Mouse (Mus musculus): ENCODE data around the gene Rab3gap1. TPM values are rescaled to one million over a fixed set of nuclear protein-coding genes. Genes with fewer than 3 reads are reported as not detected.

Rab3gap1 gene
- polyA plus RNA-seq, 1 experiment from 2014 or later = 14.1 TPM

- ATAC-seq (ENCODE audit: low FRiP score) = peak; percentile 84
- WGBS = 13% methylated on average over 2 of the region's 2 CpGs
- DNase-seq (ENCODE audit: low spot score, missing footprints) = peak; percentile 87
Measured at GRCm38 (mm10) chr1:127904774-127905385, 36.3 kb downstream of the Rab3gap1 start.

DNA sequence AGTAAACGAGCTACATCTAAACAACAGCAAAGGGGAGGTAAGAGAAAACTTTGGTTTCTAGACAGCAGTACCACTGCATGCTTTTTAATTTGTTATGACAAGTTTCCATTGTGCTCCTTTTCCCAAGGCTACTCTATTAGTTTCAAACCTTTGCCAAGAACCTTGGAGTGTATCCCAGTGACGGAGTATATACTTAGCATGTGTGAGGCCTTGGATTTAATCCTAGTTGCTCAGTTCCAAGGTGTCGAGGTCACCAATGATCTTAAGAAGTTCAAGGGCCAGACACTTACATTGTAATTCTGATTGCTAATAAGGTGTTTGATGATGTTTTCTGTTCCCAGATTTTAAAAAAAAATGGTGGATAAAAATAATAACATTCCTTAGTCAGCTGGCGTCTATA lies 44.5 kb downstream of the Rab3gap1 start:
- H3K4me3 ChIP-seq (ENCODE audit: low read depth, low read length) = no peak overlapping the region

More at GRCm38 (mm10) chr1:127904774-127905385, 36.3 kb downstream of the Rab3gap1 start:
- no peak overlapping the region for H3K9ac ChIP-seq (ENCODE audit: low read length)
- H3K4me2 ChIP-seq = no peak overlapping the region
- peak overlapping the region; percentile 44 for H3K27ac ChIP-seq (ENCODE audit: low read depth, low read length)
- no peaks in the 10 kb centered on the region for H3K27me3 ChIP-seq (ENCODE audit: control insufficient read depth, insufficient read depth, low read length)
- no peaks in the 10 kb centered on the region for H3K36me3 ChIP-seq (ENCODE audit: control insufficient read depth, insufficient read depth, low read length)
- no peaks in the 10 kb centered on the region for H3K9me3 ChIP-seq (ENCODE audit: control insufficient read depth, low read length)
- H3K4me1 ChIP-seq (ENCODE audit: control insufficient read depth, insufficient read depth, low read length) = peaks cover 8% of the 10 kb centered on the region; the same call in 1 of the 2 replicates
- H3K4me3 ChIP-seq (ENCODE audit: low read depth, low read length) = no peak overlapping the region

GRCm38 (mm10) chr1:127915316-127915715 lies 46.7 kb downstream of the Rab3gap1 start:
- no peaks in the 10 kb centered on the region for H3K36me3 ChIP-seq (ENCODE audit: control insufficient read depth, insufficient read depth, low read length)
- 88% methylated on average over 6 of the region's 6 CpGs for WGBS

More for the DNA sequence above, 44.5 kb downstream of the Rab3gap1 start:
- Histone ChIP-seq H3K9me3 (ENCODE audit: control insufficient read depth, low read length) (no peaks in the 10 kb centered on the region), H3K4me2 (no peak overlapping the region), H3K4me1 (ENCODE audit: control insufficient read depth, insufficient read depth, low read length) (no peaks in the 10 kb centered on the region), H3K27me3 (ENCODE audit: control insufficient read depth, insufficient read depth, low read length) (no peaks in the 10 kb centered on the region), H3K27ac (ENCODE audit: low read depth, low read length) (no peak overlapping the region), H3K36me3 (ENCODE audit: control insufficient read depth, insufficient read depth, low read length) (no peaks in the 10 kb centered on the region), H3K9ac (ENCODE audit: low read length) (no peak overlapping the region)
- WGBS = 87% methylated on average over 4 of the region's 4 CpGs
- ATAC-seq (ENCODE audit: low FRiP score) = no peak
- DNase-seq (ENCODE audit: low spot score, missing footprints) = no peak

GRCm38 (mm10) chr1:127915802-127916201 lies 47.2 kb downstream of the Rab3gap1 start:
- DNase-seq (ENCODE audit: low spot score, missing footprints) (no peak), ATAC-seq (ENCODE audit: low FRiP score) (no peak)
- Histone ChIP-seq H3K36me3 (ENCODE audit: control insufficient read depth, insufficient read depth, low read length) (no peaks in the 10 kb centered on the region), H3K27me3 (ENCODE audit: control insufficient read depth, insufficient read depth, low read length) (no peaks in the 10 kb centered on the region), H3K27ac (ENCODE audit: low read depth, low read length) (no peak overlapping the region), H3K9me3 (ENCODE audit: control insufficient read depth, low read length) (no peaks in the 10 kb centered on the region), H3K4me1 (ENCODE audit: control insufficient read depth, insufficient read depth, low read length) (no peaks in the 10 kb centered on the region), H3K4me2 (no peak overlapping the region), H3K4me3 (ENCODE audit: low read depth, low read length) (no peak overlapping the region), H3K9ac (ENCODE audit: low read length) (no peak overlapping the region)
- 81% methylated on average over 1 of the region's 1 CpGs for WGBS

More at GRCm38 (mm10) chr1:127915316-127915715, 46.7 kb downstream of the Rab3gap1 start:
- DNase-seq (ENCODE audit: low spot score, missing footprints) (no peak), ATAC-seq (ENCODE audit: low FRiP score) (no peak)
- Histone ChIP-seq H3K9ac (ENCODE audit: low read length) (no peak overlapping the region), H3K4me3 (ENCODE audit: low read depth, low read length) (no peak overlapping the region), H3K4me1 (ENCODE audit: control insufficient read depth, insufficient read depth, low read length) (no peaks in the 10 kb centered on the region), H3K9me3 (ENCODE audit: control insufficient read depth, low read length) (no peaks in the 10 kb centered on the region), H3K4me2 (no peak overlapping the region), H3K27me3 (ENCODE audit: control insufficient read depth, insufficient read depth, low read length) (no peaks in the 10 kb centered on the region), H3K27ac (ENCODE audit: low read depth, low read length) (no peak overlapping the region)

DNA sequence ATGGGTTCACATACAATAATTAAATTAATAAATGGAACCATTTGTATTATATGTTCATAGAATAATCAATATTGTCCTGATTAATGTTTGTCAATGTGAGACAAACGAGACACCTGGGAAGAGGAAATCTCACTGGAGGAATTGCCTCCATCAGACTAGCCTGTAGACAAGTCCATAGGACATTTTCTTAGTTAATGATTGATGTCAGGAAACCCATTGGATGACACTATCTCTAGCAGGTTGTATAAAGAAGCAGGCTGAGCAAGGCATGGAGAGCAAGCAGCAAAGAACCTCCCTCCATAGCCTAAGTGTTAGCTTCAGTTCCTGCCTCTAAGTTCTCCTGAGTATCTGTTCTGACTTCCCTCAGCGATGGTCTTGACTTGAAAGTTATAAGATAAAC lies 64.8 kb downstream of the Rab3gap1 start:
- Histone ChIP-seq H3K9ac (ENCODE audit: low read length) (no peak overlapping the region), H3K27me3 (ENCODE audit: control insufficient read depth, insufficient read depth, low read length) (no peaks in the 10 kb centered on the region), H3K9me3 (ENCODE audit: control insufficient read depth, low read length) (no peaks in the 10 kb centered on the region), H3K36me3 (ENCODE audit: control insufficient read depth, insufficient read depth, low read length) (peaks cover 5% of the 10 kb centered on the region; the same call in 1 of the 2 replicates), H3K4me1 (ENCODE audit: control insufficient read depth, insufficient read depth, low read length) (no peaks in the 10 kb centered on the region), H3K27ac (ENCODE audit: low read depth, low read length) (no peak overlapping the region), H3K4me3 (ENCODE audit: low read depth, low read length) (no peak overlapping the region), H3K4me2 (no peak overlapping the region)
- 85% methylated on average over 2 of the region's 2 CpGs for WGBS
- ATAC-seq (ENCODE audit: low FRiP score) (no peak), DNase-seq (ENCODE audit: low spot score, missing footprints) (no peak)

GRCm38 (mm10) chr1:127934322-127934721 lies 65.7 kb downstream of the Rab3gap1 start:
- no peak overlapping the region for H3K27ac ChIP-seq (ENCODE audit: low read depth, low read length)
- WGBS = 98% methylated on average over 5 of the region's 5 CpGs
- ATAC-seq (ENCODE audit: low FRiP score) = no peak
- H3K4me3 ChIP-seq (ENCODE audit: low read depth, low read length) = no peak overlapping the region
- H3K27me3 ChIP-seq (ENCODE audit: control insufficient read depth, insufficient read depth, low read length) = no peaks in the 10 kb centered on the region
- no peaks in the 10 kb centered on the region for H3K4me1 ChIP-seq (ENCODE audit: control insufficient read depth, insufficient read depth, low read length)
- H3K9me3 ChIP-seq (ENCODE audit: control insufficient read depth, low read length) = no peaks in the 10 kb centered on the region
- H3K9ac ChIP-seq (ENCODE audit: low read length) = no peak overlapping the region
- H3K36me3 ChIP-seq (ENCODE audit: control insufficient read depth, insufficient read depth, low read length) = peaks cover 14% of the 10 kb centered on the region
- no peak overlapping the region for H3K4me2 ChIP-seq
- no peak for DNase-seq (ENCODE audit: low spot score, missing footprints)

GRCm38 (mm10) chr1:127937277-127937676 lies 68.7 kb downstream of the Rab3gap1 start:
- H3K4me3 ChIP-seq (ENCODE audit: low read depth, low read length) = no peak overlapping the region
- 82% methylated on average over 8 of the region's 8 CpGs for WGBS
- no peak overlapping the region for H3K9ac ChIP-seq (ENCODE audit: low read length)
- ATAC-seq (ENCODE audit: low FRiP score) (no peak), DNase-seq (ENCODE audit: low spot score, missing footprints) (no peak)
- H3K27ac ChIP-seq (ENCODE audit: low read depth, low read length) = no peak overlapping the region
- H3K4me1 ChIP-seq (ENCODE audit: control insufficient read depth, insufficient read depth, low read length) = no peaks in the 10 kb centered on the region
- H3K9me3 ChIP-seq (ENCODE audit: control insufficient read depth, low read length) = no peaks in the 10 kb centered on the region
- peaks cover 23% of the 10 kb centered on the region for H3K36me3 ChIP-seq (ENCODE audit: control insufficient read depth, insufficient read depth, low read length)
- no peaks in the 10 kb centered on the region for H3K27me3 ChIP-seq (ENCODE audit: control insufficient read depth, insufficient read depth, low read length)
- no peak overlapping the region for H3K4me2 ChIP-seq

- WGBS = 94% methylated on average over 10 of the region's 10 CpGs
- H3K9ac ChIP-seq (ENCODE audit: low read length) = no peak overlapping the region
- DNase-seq (ENCODE audit: low spot score, missing footprints) = no peak
- H3K4me1 ChIP-seq (ENCODE audit: control insufficient read depth, insufficient read depth, low read length) = no peaks in the 10 kb centered on the region
- no peak overlapping the region for H3K4me2 ChIP-seq
- H3K27me3 ChIP-seq (ENCODE audit: control insufficient read depth, insufficient read depth, low read length) = no peaks in the 10 kb centered on the region
- no peaks in the 10 kb centered on the region for H3K9me3 ChIP-seq (ENCODE audit: control insufficient read depth, low read length)
- ATAC-seq (ENCODE audit: low FRiP score) = no peak
- H3K4me3 ChIP-seq (ENCODE audit: low read depth, low read length) = no peak overlapping the region
- no peak overlapping the region for H3K27ac ChIP-seq (ENCODE audit: low read depth, low read length)
- H3K36me3 ChIP-seq (ENCODE audit: control insufficient read depth, insufficient read depth, low read length) = peaks cover 25% of the 10 kb centered on the region
Measured at GRCm38 (mm10) chr1:127942231-127942630, 73.7 kb downstream of the Rab3gap1 start.

DNA sequence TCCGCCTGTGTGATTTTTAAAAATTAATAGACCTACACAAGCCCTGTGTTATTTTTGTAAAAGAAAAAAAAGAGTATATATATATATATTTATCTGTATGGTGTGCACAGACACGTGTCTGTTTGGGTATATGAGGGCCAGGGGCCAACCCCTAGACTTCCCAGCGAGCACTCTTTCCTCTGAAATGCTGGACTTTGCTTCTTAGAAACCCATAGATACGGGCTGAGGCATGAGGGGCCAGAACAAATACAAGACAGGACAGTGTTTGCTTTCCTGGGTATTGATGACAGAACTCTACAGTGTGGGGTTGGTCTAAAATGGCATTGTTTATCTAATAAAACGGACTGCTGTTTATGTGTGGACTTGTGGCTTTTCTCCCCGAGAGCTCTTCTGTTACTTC lies 74.9 kb downstream of the Rab3gap1 start:
- H3K36me3 ChIP-seq (ENCODE audit: control insufficient read depth, insufficient read depth, low read length) = peaks cover 26% of the 10 kb centered on the region
- H3K4me1 ChIP-seq (ENCODE audit: control insufficient read depth, insufficient read depth, low read length) = no peaks in the 10 kb centered on the region
- H3K4me3 ChIP-seq (ENCODE audit: low read depth, low read length) = no peak overlapping the region
- no peak overlapping the region for H3K27ac ChIP-seq (ENCODE audit: low read depth, low read length)
- DNase-seq (ENCODE audit: low spot score, missing footprints) (no peak), ATAC-seq (ENCODE audit: low FRiP score) (no peak)
- H3K27me3 ChIP-seq (ENCODE audit: control insufficient read depth, insufficient read depth, low read length) = no peaks in the 10 kb centered on the region
- H3K9ac ChIP-seq (ENCODE audit: low read length) = no peak overlapping the region
- WGBS = 84% methylated on average over 6 of the region's 6 CpGs
- no peak overlapping the region for H3K4me2 ChIP-seq
- H3K9me3 ChIP-seq (ENCODE audit: control insufficient read depth, low read length) = peaks cover 3% of the 10 kb centered on the region; the same call in 1 of the 2 replicates
